Mouse (Mus musculus) testis, adult 2 months (tissue): ENCODE data around the gene Ipmk. TPM values are rescaled to one million over a fixed set of nuclear protein-coding genes. Genes with fewer than 3 reads are reported as not detected.
A peak's percentile ranks its signal among the peaks of the same experiment; 100 is the strongest.

Source experiments
- H3K27ac ChIP-seq: fragments of 200-500 bp; 2 replicates; pipeline ENCODE4 v1.5.1; 2012; ENCODE audit warnings: low read depth, low read length; ENCODE audit not compliant: control insufficient read depth, insufficient read depth
- H3K27me3 ChIP-seq: fragments of 200-500 bp; 2 replicates; pipeline ENCODE4 v1.6.1; 2012; ENCODE audit warnings: mild to moderate bottlenecking, low read length, moderate library complexity; ENCODE audit not compliant: control insufficient read depth, insufficient read depth
- H3K36me3 ChIP-seq: fragments of 200-500 bp; 2 replicates; pipeline ENCODE4 v1.6.1; 2012; ENCODE audit warnings: mild to moderate bottlenecking, low read length; ENCODE audit not compliant: control insufficient read depth, insufficient read depth
- H3K4me1 ChIP-seq: fragments of 200-500 bp; 2 replicates; pipeline ENCODE4 v1.6.1; 2012; ENCODE audit warnings: low read length; ENCODE audit not compliant: control insufficient read depth, insufficient read depth
- H3K4me3 ChIP-seq: fragments of 200-500 bp; 2 replicates; pipeline ENCODE4 v1.5.1; 2012; ENCODE audit warnings: low read depth, mild to moderate bottlenecking, low read length, moderate library complexity, mixed read lengths; ENCODE audit not compliant: control insufficient read depth
- CTCF ChIP-seq: fragments of 200-500 bp; IDR thresholded peaks from 2 replicates; pipeline ENCODE4 v1.5.1; 2012; ENCODE audit warnings: low read depth, mild to moderate bottlenecking, inconsistent platforms, low read length, moderate library complexity; ENCODE audit not compliant: control insufficient read depth, insufficient read depth, insufficient replicate concordance
- POLR2A ChIP-seq: fragments of 200-500 bp; IDR thresholded peaks from 2 replicates; pipeline ENCODE4 v1.6.1; 2012; ENCODE audit warnings: low read depth, mild to moderate bottlenecking, inconsistent platforms, low read length, moderate library complexity; ENCODE audit not compliant: control insufficient read depth
- polyA plus RNA-seq: library from polyadenylated mRNA; depleted of rRNA; stranded (reverse); fragments of >200 nt; gene quantifications from 2 replicates; pipeline ENCODE4 v1.2.3, GENCODE M21; 2012; rRNA removed

Gene Ipmk
- polyA plus RNA-seq, 1 experiment: 5.3 TPM

DNA sequence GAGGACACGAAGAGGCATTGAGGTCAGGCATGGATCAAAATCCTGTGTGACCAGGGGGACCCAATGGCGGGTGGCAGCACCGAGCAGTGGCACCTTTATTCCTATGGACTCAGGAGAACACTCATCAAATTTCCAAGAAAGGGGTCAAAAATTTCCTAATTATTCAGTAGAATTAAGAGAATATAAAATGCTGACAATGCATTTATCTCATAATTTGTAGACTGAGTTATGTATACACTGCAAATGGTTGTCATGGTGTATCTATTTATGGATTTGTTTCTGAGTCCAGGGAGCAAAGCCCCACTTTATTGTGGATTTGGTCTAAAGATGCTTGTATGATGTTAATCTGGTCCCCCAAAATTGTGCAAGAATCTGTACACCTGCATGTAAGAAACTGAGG, 120.8 kb downstream of the Ipmk start:
- H3K4me1 ChIP-seq: no peaks in the 10 kb centered on the region
- no peaks in the 10 kb centered on the region for H3K36me3 ChIP-seq
- no peak for TF ChIP-seq POLR2A
- no peak for TF ChIP-seq CTCF
- no peak overlapping the region for H3K27ac ChIP-seq
- no peak overlapping the region for H3K4me3 ChIP-seq
- no peaks in the 10 kb centered on the region for H3K27me3 ChIP-seq

DNA sequence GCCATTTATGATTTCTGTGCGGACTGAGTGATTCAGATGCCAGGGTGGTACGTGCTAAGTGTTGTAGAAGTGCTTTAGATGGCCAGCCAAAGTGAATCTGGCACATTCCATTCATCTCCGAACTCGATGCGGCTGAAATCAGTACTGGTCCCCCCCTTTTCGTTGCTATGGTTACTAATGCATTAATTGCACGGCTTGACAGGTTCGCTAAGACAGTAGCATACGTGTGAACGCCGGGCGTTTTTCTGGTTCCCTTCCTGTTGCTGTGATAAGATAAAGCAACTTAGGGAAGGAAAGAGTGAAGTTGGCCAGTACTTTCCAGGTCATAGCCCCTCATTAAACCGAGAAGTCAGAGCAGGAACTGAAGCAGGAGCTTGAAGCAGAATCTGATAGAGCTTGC, 122.2 kb downstream of the Ipmk start:
- Histone ChIP-seq H3K4me3 (no peak overlapping the region), H3K4me1 (no peaks in the 10 kb centered on the region), H3K36me3 (no peaks in the 10 kb centered on the region), H3K27ac (no peak overlapping the region), H3K27me3 (no peaks in the 10 kb centered on the region)
- no peak for TF ChIP-seq CTCF
- TF ChIP-seq POLR2A: no peak

DNA sequence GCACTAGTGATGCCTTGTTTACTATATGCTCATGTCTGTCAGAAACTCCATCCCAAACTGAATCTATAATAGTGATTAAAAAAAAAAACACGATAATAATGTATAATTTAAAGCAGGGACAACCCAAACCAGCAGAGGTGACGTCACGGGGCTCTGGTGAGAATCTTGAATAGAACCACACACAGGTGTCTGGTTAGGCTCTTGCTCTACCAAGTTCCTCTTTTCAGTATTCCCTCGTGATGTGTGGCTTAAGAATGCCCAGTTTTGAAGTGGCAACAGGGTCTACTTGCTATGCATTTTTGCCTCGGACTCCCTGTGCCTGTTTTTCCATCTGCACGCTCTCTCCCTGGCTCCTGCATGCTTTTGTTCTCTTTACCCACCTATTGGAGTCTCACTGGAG, 124.5 kb downstream of the Ipmk start:
- TF ChIP-seq CTCF (no peak), POLR2A (no peak)
- Histone ChIP-seq H3K4me1 (no peaks in the 10 kb centered on the region; the same call in 1 of the 2 replicates), H3K27me3 (no peaks in the 10 kb centered on the region), H3K27ac (no peak overlapping the region), H3K4me3 (no peak overlapping the region), H3K36me3 (no peaks in the 10 kb centered on the region)

DNA sequence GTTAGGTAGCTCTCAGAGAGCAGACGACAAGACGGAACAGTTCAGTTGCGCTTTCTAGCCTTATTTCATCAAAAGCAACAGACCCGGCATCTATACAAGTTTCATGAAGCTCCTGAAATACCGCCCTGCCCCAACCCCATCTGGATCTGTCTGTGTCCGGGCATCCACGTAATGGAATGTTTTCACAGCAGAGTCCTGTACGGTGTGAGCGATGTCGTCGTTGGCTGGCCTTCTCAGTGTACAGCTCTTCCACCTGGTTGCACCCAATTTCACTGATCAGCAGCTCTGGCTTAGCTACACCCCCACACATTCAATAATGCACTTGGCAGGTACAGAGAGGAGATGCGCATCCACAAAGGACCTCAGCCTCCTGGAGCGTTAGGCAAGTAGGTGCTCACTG, 126.0 kb downstream of the Ipmk start:
- Histone ChIP-seq H3K27me3 (no peaks in the 10 kb centered on the region), H3K4me1 (peaks cover 3% of the 10 kb centered on the region), H3K27ac (no peak overlapping the region), H3K36me3 (no peaks in the 10 kb centered on the region), H3K4me3 (no peak overlapping the region)
- no peak for TF ChIP-seq POLR2A
- TF ChIP-seq CTCF: no peak

DNA sequence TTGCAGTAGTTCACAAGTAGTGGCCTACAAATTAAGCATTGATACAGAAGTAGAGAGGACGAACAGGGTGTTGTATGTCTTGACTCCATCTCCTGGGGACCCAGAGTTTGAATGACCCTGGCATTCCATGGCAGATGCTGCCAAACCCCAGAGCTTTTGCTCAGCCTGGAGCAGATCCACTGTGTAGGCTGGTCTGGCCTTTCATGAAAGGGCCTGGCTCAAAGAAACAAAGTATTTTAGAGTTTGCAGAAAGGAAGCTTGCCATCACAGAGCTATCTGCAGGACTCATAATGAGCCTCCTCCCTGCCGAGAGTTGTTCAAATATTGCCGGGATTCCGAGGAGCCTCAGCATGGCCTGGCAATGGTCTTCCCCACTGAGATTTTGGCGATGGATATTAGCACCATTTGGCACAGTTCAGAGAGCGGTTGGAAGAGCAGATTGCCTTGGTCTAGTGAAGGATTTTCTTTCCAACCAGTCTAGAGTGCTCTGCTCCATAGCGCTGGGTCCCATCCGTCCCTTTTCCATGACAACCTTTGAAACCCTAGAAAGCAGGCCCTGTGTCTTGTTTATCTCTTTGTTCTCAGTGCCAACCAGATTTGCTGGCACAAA, 129.0 kb downstream of the Ipmk start:
- Histone ChIP-seq H3K4me1 (peaks cover 7% of the 10 kb centered on the region), H3K36me3 (no peaks in the 10 kb centered on the region), H3K27me3 (no peaks in the 10 kb centered on the region), H3K4me3 (no peak overlapping the region), H3K27ac (no peak overlapping the region)
- TF ChIP-seq CTCF: no peak
- no peak for TF ChIP-seq POLR2A

DNA sequence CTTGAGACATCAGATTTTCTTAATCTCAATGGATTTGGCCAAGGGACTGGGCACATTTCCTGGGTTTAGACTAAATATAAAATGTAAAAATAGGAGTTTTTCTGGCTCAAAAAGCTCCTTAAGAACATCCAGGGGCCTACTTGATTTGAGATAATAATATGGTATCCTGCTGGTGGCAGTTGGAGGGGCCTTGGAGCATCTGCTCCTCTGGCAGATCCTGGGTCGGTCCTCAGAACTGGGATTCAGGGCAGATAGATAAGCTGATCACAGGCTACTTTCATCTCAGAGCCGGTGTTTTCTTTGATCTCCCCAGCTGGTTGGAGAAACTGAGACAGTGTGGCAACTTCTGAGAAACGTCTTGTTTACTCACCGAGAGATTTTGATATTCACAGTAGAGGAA, 129.6 kb downstream of the Ipmk start:
- H3K27ac ChIP-seq: no peak overlapping the region
- H3K36me3 ChIP-seq: no peaks in the 10 kb centered on the region
- no peak overlapping the region for H3K4me3 ChIP-seq
- H3K27me3 ChIP-seq: no peaks in the 10 kb centered on the region
- no peak for TF ChIP-seq CTCF
- H3K4me1 ChIP-seq: peaks cover 7% of the 10 kb centered on the region

DNA sequence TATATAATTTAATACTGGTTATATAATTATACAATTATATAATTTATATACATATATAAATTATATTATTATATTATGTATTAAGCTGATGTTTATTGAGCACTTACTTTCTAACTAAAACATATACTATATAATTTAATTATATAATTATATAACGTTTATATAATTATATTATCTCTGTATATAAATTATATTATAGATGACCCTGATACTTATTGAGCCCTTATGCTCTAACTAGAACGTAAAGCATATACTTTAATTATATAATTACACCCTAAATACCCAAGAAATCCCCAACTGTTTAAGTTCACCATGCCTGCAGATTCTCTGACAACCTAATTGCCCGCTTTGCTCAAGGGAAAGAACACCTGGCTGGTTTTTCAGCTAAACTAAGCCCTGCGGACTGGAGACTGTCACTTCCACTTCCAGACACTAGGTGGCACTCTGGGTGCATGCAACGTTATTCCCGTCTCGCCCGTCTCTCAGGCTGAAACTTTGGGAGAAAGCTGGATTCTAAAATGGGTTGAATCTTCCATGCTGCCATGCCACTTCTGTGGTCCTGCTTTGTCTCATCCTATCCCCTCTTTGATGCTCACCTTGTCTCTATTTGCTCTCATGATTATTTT, 132.2 kb downstream of the Ipmk start:
- Histone ChIP-seq H3K36me3 (no peaks in the 10 kb centered on the region), H3K27me3 (no peaks in the 10 kb centered on the region)
- TF ChIP-seq CTCF: peak; percentile 94
- no peak for TF ChIP-seq POLR2A

More for the DNA sequence above, 132.2 kb downstream of the Ipmk start:
- no peak overlapping the region for H3K27ac ChIP-seq
- H3K4me1 ChIP-seq: peaks cover 7% of the 10 kb centered on the region
- H3K4me3 ChIP-seq: no peak overlapping the region

Other genes starting within 250 kb of the Ipmk start
- 3.1 and 3.2 TPM in 2 replicates for gene Bicc1, start 188.1 kb upstream of the Ipmk start, polyA plus RNA-seq
- 49.6 and 56.3 TPM in 2 replicates for gene Tfam, start 109.5 kb upstream of the Ipmk start, polyA plus RNA-seq
- 5.9 and 8.6 TPM in 2 replicates for gene Ube2d1, start 62.5 kb upstream of the Ipmk start, polyA plus RNA-seq
- gene Cisd1, start 2.8 kb upstream of the Ipmk start, polyA plus RNA-seq: 35.4 and 42.1 TPM in 2 replicates